Mouse (Mus musculus): Measurements from ENCODE around the gene Abcb9.
A peak's percentile ranks its signal among the peaks of the same experiment; 100 is the strongest.

Abcb9 gene

DNA sequence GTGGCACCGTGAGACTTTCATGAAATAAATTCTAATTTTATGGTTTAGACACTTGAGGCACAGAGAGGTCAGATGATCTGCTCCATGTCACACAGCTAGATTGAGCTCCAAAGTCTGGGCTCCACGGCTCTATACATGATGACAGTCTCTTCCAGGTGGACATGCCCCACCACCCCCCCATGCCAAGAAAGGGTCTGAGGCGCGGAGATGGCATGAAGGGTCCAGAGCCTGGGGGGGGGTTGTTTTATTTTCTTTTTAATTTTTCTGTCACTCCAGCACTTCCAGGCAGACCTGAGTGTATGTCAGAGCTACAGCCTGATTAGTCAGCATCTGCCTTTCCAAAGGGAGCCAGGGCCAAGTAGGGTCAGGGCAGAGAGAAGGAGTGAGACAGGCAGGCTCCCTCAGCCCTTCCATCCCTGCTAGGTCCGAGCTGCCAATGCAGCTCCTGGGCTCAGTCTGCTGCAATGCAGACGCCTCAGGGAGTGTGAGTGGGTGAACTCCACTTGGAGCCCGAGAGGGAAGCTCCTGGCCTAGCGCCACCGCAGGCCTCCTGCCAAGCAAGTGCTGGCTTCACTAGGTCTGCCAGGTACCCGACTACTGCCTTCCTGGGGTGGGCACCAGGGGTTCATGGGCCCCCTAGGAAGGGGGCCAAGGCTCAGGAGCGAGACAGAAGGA, 2.3 kb downstream of the Abcb9 start:
- DNase-seq: peak; percentile 65

DNA sequence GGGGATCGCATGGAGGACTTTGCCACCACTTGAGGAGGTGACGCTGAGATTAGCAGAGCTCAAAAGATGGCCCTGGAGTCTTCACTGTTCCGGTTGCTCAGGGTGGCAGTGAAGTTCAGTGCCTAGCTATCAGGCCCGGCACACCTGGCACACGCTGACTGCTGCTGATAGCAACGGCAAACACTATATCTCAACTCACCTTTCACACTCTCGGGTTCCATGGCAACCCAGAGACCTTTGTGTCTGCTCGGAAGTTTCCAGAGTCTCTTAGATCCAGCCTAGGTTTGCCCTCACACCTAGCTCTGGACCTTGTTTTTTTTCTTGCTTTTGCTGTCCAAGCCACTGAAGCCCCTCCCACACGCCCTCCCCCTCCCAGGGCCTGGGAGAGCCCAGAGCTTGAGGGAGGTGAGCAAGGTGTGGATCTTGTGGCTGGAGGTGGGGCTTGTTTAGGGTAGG, 3.6 kb downstream of the Abcb9 start:
- DNase-seq: no peak

DNA sequence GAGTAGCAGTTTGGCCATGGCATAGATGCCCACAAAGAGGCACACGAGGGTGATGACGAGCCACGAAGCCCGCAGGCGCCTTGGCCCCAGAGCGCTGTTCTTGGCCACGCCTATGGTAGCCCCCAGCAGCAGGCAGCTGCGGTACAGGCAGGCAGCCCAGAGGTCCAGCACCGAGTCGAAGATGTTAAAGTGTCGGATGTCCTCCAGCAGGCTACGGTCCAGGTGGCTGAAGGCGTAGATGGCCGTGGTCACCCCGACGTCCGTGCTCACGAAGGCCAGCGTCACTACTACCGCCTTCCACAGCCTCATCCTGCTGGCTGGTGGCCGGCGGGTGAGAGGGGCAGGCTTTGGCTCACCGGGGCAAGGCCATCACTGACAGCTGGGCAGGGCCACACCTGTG, 5.7 kb downstream of the Abcb9 start:
- DNase-seq: no peak

DNA sequence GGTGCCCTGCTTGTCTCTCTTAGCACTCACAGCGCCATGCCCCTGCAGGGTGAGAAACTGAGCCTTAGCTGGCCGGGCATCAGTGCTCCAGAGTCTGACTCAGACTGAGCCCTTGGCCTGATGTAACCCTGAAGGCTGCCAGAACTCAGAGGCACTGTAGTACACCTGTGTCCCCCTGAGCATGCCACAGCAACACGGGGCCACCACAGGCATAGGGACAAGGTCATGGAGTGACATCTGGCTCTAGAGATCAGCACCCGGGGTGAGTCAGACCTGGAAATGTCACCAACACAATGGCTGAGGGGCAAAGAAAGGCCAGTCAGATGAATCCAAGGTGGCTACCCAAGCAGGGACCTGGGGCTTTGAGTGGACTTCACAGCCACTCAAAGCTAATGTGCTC, 8.7 kb downstream of the Abcb9 start:
- no peak for DNase-seq

DNA sequence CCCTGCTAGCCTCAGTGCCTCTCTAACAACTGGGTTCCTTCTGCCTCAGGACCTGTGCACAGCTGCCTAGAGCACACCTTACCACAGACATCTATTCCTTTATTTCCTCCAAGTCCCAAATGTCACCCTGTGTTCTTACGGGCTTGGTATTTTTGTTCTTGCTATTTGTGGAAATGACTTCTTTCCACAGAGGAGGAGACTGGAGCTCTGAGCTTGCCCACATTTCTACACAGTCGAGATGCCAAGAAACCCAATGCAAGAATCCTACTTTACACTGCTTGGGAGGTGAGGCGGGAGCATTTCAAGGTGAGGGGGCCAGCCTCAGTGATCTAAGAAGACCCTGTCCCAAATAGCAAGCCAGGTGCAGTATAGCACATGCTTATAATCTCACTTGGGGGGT, 10.1 kb downstream of the Abcb9 start:
- no peak for DNase-seq

DNA sequence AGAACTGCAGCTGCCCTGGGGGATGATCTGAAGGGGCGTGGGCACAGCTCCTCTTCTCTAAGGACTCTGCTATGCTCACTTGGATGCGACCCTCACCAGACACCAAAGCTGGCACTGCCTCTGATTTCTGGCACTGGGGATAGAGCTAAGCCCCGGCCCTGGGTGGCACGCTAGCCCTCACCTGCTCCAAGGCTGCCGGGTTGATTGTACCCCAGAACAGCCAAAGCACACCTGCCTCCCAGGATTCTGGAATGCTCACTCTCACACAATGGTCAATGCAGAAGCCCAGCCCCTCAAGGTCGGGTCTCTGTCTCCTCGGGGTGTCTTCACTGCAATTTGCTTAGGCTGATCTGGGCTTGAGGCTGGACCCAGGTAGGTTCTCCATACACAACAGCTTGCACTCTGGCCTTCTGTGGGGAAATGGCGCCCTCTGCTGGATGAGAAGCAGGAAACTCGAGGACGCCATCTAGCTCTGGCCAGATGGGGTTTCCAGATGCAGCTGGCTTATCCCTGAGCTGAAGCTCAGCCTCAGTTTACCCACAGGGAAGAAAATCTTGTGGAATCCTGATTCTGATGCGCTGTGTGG, 10.9 kb downstream of the Abcb9 start:
- DNase-seq: peak; percentile 92

DNA sequence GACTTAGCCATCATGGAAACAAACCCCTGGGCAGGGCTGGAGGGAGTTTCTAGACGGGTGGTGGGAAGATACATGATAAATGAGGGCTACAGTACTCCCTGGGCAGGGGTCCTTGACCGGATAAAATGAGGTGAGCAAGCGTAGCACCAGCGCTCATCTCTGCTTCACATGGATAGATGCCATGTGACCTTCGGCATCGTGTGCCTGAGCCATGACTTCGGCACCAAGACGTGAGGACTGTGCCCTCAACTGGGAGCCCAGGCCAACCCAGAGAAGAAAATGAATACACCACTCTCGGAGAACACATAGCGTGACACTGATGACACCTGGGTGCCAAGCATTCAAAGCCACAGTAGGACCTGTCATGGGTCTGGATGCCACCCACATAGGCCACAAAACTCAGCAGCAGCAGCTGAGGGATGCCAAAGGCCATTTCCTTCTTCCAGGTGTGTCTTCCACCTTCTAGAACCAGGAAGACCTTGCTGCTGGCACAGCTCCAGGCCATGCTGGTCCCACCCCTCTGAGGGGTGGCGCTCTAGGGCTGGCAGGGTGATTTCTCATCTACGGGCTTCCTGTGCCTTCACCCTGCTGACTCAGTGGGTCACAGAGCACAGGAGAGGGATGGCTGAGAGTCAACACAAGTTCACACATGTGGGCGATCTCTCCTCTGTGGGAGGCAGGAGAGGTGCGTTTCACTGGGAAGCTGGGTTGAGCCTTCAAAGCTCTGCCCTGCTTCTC, 11.6 kb downstream of the Abcb9 start:
- no peak for DNase-seq

DNA sequence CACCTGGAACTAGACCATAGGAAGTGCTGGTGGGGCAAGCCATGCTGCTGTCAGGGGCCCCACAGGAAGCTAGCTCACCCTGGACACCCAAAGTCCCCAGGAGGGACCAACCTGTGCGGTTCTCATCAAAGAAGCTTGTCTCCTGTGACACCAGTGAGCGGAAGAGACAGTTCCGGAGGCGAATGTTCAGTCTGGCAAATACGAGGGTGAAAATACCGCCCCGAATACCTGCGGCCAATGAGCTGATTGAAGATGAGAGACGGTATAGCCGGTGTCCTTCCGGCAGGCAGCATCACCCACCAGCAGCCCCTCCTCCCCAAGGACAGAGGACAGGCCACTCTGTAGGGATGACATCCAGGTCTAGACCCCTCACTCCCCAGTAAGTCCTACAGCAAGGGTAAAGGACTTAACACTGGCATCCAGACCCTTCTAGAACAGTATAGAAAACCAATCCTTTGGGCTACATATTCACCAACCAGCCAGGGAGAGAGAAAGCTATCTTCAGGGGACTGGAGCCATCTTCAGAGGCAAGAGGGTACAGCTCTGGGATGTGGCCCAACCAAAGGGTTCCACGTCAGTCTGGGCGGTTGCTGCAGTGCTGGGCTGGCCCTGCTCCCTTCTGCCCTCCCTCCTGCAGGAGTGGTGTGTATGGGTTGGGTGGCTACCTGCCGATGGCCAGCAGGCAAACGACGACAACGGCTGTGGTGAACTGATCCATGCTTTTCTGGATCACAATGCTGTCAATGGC, 12.5 kb downstream of the Abcb9 start:
- DNase-seq: no peak

DNA sequence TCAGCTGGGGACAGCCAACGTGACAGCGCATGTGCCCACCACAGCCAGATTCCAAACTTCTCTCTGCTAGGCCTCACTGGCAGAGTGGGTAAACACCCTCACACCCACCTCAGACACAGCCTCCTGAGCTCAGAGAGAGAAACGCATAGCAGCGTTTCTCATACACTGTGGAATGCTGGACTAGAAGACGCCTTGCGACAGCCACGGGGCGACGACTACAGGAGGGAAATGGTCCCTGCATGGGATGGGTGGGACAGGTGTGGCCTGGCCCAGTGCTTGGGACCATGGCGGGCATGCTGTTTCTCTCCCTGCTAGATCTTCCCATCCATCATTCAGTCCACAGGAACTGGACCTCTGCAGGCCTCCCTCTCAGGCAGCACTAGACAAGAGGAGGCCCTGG, 13.2 kb downstream of the Abcb9 start:
- no peak for DNase-seq

DNA sequence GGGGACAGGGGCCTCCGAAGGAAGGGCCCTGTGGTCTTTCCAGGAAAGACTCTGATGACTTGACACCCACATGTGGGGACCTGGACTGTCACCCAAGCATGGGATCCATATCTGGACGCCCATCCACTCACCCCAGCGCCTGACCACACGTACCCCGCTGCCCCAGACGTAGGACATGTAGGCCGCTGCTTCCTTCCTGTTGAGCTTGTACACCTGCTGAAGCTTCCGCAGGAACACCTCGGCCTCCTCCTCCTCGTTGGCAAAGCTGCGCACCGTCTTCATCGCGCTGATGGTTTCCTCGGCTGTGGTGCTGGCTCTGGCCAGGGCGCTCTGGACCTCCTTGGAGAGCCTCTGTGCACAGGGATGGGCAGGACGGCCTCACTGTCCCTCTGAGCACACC, 15.7 kb downstream of the Abcb9 start:
- no peak for DNase-seq

DNA sequence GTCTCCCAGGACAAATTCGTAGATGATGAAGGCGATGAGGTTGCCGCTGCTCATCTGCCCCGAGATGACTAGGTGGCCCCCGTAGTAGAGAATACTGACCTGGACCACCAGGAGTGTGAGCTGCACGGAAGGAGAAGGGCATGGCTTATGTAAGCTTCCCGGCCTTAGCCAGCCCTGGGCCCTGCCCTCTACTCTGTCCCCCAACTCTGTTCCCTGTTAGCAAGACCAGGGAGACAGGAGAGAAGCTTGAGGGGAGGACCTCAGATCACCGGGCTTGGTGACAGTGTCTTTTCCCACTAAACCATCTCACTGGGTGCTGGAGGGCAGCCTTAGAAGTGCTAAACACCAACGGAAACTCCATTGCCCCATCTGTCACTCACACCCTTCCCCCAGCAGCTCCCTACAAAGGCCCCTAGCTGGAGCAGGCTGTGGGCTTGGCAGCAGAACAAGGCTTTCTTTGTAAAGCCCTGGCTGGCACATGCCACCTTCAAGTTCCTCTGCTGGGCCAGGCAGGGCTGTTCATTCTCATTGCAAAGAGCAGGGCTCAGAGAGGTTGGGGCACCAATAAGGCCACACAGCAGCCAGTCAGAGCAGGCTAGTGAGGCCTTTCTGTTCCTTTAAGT, 16.7 kb downstream of the Abcb9 start:
- no peak for DNase-seq

DNA sequence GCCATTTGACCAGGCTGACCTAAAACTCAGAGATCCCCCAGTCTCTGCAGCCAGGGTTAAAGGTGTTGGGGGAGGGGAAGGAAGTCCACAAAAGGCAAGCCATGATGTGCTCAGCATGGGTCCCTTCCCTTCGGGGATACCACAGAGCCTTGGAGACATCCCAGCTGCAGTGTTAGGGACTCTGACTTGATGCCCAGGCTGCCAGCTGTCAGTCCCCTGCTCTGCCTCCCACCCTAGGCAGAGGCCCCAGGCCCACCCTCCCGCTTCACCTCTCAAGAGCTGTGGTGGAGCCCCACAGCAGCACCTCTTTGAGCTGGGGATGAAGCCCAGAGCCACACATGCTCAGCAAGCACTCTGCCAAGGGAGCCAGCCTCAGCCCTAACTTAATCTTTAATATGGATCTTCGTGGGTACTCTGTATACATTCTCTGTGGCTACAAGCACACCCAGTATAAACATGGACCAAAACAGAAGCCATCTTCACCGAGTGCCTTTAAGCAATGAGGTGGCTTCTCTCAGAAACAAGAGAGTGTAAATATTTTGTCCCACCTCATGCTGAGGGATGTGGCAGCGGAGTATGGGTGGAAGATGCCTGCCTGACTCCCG, 17.6 kb downstream of the Abcb9 start:
- DNase-seq: no peak

DNA sequence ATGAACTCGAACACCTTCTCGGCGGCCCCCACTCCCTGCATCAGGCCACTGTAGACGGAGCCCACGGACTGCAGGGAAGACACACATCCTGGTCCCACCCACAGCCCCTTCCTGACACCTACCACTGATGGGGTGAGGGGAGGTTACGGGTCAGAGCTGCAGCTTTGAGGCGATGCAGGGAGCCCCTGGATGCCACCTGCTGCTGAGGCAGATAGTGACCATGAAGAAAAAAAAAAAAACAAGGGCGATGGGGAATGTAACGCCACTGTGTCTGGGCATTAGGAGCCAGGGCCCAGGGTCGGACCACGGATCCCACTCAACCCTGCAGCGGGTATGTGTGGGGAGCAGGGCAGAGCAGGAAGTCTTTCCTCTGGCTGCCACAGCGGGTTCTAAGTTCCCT, 18.4 kb downstream of the Abcb9 start:
- no peak for DNase-seq

DNA sequence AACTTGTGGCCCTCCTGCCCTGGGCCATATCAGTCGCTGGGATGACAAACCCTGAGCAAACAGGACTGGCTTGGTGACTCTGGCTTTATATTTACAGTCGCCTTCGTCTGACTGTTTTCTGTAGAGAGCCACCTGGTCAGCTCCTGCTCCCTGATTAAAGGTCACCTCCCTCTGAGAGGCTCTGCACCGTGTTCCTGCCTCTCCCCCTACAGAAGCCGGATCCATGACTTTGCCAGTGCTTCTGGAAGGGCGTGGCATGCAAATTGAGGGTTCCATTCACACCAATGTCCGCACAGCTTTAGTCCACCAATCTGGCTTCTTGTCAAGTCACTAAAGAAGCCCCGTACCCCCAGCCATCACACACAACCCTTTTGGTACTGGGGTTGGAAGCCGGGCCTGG, 19.0 kb downstream of the Abcb9 start:
- no peak for DNase-seq

DNA sequence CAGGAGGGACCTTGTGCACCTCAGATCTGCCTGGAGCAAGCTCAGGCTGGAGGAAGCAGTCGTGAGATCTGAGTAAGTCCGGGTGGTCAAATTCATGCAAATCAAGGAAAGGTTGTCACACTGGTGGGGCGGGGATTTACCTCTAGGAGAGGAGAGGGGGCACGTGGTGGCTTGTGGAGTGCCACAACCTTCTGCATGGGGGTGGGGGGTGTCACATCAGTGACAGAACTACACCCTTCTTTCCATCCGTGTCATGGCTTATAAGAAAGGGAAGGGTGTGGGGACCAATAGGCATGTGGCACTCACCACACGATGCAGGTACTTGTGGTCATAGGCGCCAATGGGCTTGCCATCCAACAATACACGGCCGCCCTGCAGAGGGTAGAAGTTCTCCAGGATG, 19.9 kb downstream of the Abcb9 start:
- DNase-seq: no peak

DNA sequence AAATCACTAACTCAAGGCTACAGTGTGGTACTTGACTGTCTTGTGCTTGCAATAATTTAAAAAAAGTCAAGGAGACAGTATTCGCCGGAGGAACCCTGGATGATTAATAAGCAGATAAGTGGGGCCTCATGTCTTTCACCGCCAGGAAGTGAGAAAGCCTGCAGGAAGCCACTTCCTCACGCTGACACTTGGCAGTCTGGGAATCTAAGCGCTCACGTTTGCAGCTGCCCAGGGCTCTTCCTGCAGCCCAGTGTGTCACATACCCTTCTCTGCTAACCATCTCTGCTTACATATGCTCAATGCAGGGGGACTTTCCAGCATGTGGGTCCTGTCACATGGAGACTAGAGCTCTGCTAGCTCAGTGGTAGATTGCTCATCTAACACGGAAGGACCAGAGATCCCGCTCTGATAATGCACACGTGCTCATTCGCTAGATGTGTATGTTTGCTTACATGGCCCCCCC, 20.7 kb downstream of the Abcb9 start:
- no peak for DNase-seq

DNA sequence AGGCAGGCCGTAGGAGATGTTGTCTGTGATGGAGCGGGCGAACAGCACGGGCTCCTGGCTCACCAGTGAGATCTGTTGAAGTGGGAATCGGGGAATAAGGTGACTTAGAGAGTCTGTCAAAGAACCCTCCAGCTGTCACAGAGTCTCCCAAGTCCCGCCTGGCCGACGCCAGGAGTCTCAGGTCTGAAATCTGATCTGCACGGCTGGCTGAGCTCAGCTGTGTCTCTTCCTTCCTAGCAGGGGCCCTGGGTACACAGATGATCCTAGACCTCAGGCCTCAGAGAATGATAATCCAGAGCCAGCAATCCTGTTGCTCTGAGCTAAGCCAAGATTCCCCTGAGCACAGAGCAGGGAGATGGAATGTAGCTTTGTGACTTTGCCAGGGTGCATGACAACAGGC, 21.9 kb downstream of the Abcb9 start:
- DNase-seq: no peak

DNA sequence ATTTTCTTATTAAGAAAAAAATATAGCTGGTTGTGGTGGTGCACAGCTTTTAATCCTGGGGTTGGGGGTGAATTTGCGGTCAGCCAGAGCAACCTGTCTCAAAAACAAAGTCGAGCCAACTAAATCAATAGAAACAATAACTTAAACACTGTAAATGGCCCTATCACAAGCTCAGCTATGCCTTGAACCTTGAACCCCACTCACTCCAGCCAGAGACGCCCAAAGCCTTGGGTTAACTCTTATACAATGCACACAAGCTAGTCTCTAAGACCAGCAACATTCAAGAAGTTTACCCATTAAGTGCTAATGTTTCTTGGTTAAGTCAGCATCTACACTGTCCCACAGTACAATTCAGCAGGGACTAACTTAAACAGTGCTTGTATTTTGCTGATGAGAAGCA, 25.9 kb downstream of the Abcb9 start:
- no peak for DNase-seq

DNA sequence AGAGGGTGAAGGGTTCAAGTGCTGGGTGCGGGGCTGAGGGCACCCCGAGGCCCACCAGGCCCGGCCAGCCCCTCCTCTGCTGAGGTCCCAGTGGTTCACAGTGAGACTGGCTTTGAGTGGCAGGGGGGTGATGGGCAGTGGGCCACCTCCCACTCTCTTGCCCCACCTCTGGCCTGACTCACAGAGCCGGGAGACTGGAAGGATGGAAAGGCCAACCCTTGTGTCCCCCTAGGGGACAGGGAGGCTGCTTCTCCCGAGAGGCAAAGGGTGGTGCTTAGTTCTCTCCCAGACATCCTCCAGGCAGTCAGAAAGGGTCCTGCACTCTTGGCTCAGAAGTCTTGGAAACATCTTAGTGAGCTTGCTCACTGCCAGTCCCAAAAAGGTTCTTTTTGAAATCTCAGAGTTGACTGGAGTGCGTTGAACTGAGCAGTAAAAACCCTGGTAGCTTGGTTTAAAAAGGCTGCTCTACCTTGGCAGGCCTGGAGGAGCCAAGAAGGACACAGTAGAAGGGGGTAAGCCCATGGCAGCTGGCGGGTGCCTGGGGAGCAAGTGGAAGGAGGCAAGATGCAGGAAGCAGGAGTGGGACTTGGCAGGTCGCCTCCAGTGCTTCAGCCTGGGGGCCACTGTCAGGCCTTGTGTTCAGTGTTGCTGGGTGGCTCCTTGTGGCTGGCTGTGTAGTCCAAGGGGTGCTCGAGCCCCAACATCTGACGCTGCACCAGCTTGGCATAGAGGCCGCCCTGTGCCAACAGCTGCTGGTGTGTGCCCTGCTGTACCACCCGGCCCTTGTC, 33.4 kb downstream of the Abcb9 start:
- DNase-seq: no peak

DNA sequence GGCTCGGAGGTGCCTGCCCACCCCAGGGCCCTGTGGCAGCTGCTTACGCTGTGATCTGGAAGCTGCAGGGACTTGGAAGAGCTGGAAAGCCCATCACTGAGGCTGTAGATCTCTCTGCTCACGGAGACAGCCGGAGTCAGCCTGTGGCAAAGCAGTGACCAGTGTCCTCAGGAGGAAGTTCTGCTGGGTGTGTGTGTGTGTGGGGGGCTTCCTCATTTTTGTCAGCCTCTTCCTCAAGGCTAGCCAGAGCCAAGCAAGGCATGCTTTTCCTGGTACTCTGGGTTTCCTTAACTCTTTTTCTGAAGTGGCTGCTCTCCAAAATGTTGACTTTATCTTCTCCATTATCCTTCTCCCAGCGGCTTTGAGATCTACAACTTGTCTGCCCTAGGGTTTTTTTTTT, 35.9 kb downstream of the Abcb9 start:
- peak; percentile 19 for DNase-seq

DNA sequence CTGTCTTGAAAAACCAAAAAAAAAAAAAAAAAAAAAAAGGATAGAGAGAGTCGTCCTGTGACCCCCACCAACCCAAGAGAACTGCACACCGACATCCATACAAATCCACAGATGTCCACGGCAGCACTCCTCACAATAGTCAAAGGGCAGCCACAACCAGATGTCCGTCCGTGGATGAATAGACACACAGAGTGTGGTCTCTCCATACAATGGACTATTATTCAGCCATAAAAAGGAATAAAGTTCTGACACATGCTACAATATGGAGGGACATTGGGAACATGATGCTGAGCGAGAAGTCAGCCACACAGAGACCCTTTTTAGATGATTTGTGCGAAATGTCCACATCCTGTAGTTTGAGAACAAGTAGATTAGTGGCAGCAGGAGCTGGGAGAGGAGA, 36.8 kb downstream of the Abcb9 start:
- no peak for DNase-seq

DNA sequence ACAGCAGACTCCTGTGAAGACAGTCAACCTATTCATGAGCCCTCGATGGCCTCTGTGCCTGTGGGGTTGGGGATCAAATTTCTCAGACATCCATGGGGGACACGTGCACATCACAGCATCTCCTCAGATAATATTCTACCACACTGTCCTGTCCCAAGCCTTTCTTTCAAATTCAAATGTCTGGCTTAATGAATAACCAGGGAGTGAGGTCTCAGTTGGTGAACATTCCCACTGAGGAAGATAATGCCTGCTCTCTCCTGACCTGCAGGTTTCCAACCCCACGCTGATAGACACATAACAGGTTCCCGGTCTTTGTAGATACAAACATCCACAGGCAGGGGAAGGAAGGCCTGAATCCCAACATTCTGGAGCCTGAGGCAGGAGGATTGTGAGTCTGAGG, 38.6 kb downstream of the Abcb9 start:
- DNase-seq: no peak

Data from lung, postnatal 14 days (tissue).